Mouse (Mus musculus): ENCODE measurements around the gene Slc25a20.

The Slc25a20 gene

DNA sequence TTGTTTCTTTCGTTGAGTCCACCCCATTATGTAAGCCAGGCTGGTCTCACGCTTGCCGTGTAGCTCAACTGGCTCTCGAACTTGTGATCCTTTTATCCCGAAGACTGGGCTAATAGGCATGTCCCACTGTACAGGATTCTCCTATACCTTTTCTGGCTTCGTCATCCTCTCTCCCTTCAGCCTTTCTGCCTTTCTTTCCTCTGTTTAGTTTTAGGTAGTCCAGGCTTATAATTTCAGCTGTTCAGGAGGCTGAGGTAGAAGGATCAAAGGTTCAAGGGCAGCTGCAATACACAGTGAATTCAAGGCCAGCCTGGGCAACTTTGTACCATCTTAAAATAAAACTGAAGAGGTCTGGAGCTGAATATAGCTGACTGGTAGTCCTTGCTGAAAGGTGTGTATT lies 25.3 kb downstream of the Slc25a20 start:
- DNase-seq (ENCODE audit: low read depth) = no peak

GRCm38 (mm10) chr9:108687686-108688085 lies 25.8 kb downstream of the Slc25a20 start:
- no peak for DNase-seq (ENCODE audit: low read depth)

GRCm38 (mm10) chr9:108688451-108688850 lies 26.6 kb downstream of the Slc25a20 start:
- no peak for DNase-seq (ENCODE audit: low read depth)

DNA sequence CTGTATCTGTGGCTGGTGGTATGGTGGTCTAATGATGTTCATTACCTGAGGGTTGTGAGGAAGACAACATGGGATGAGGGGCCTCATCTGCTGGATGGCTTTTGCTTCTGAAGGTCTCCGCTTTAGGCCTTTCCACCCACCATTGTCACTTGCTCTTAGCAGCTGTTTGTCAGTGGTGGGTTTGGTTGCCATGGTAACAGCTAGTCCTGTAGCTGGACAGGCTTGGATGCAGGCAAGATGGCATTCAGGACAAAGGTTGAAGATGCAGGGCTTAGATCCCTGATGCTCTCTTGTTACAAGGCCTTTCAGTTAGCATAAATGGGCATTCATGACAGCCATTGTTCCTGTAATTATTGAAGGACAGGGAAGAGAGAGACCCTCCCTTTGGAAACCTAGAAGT lies 27.2 kb downstream of the Slc25a20 start, which contains the start of gene Prkar2a:
Gene Prkar2a, plus strand, starts transcription at position 209 of the 400 bp plus-strand sequence.
- no peak for DNase-seq (ENCODE audit: low read depth)

- DNase-seq (ENCODE audit: low read depth) = no peak
Observed at GRCm38 (mm10) chr9:108689993-108690392, 28.1 kb downstream of the Slc25a20 start.

DNA sequence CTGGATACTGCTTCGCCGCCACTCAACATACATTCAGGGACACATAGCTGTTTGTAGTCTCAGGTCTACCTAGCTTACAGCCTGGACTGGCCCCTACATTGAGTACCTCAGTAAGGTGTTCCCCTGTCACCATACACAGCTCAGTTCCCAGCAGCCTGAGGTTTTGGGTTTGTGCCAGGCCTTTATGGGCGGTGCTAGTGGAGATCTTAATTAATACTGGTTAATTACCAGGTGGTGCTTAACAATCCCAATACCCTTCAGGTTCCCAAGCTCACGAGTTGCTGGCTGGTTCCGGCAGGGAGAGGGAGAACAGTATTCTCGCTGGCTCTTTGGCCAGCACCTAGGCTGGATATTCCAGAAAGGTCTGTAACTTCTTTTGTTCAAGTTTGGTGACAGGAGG lies 29.0 kb downstream of the Slc25a20 start:
- DNase-seq (ENCODE audit: low read depth) = no peak

GRCm38 (mm10) chr9:108691371-108691770 lies 29.5 kb downstream of the Slc25a20 start:
- DNase-seq (ENCODE audit: low read depth) = no peak

DNA sequence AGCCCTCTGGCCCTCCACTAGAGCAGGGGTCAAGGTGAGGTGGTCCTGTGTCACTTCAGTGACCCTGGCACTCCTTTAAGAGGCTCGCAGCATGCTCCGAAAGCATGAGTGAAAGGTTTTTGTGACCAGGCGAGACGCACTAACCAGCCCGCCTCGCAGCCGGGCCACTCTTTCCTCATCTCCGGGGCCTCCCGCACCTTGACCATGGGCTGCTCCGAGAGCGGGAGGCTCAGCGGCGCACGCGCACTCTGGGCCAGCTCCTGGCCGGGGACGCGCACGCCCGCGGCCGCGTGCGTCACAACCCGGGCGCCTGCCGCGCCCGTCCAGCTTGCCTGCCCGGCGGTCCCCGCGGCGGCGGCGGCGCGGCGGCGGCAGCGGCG lies 29.9 kb downstream of the Slc25a20 start:
- peak; percentile 50 for DNase-seq (ENCODE audit: low read depth)

DNA sequence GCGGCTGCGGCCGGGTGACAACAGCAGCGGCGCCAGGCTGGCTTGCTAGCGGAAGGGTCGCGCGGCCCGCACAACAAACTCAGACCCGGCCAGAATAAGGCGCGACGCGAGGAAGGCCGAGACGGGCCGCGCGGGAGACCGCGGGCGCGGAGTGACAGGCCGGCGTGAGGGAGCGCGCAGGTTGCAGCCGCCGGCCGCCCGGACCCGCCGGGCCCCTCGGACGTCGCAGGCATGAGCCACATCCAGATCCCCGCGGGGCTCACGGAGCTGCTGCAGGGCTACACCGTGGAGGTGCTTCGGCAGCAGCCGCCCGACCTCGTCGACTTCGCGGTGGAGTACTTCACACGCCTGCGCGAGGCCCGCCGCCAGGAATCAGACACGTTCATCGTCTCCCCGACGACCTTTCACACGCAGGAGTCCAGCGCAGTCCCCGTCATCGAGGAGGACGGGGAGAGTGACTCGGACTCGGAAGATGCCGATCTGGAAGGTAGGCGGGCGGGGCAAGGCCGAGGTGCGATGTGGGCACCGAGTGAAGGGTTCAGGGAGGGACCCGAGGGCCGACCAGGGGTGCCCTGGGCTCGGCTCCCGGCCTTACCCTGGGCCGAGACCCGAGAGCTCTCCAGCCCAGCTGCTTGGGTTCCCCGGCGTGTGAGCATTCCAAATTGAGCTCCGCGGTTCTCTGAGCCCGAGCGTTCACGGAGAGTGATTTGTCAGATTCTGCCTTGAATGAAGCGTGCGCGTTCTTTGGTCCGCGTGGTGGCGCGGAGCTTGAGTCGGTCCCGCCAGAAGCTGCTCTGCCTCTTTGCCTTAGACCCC lies 30.5 kb downstream of the Slc25a20 start:
- DNase-seq (ENCODE audit: low read depth) = no peak

- no peak for DNase-seq (ENCODE audit: low read depth)
Observed at GRCm38 (mm10) chr9:108693946-108694345, 32.1 kb downstream of the Slc25a20 start.

GRCm38 (mm10) chr9:108694533-108694932 lies 32.6 kb downstream of the Slc25a20 start:
- DNase-seq (ENCODE audit: low read depth) = no peak

- DNase-seq (ENCODE audit: low read depth) = no peak
Observed at GRCm38 (mm10) chr9:108702476-108702875, 40.6 kb downstream of the Slc25a20 start.

DNA sequence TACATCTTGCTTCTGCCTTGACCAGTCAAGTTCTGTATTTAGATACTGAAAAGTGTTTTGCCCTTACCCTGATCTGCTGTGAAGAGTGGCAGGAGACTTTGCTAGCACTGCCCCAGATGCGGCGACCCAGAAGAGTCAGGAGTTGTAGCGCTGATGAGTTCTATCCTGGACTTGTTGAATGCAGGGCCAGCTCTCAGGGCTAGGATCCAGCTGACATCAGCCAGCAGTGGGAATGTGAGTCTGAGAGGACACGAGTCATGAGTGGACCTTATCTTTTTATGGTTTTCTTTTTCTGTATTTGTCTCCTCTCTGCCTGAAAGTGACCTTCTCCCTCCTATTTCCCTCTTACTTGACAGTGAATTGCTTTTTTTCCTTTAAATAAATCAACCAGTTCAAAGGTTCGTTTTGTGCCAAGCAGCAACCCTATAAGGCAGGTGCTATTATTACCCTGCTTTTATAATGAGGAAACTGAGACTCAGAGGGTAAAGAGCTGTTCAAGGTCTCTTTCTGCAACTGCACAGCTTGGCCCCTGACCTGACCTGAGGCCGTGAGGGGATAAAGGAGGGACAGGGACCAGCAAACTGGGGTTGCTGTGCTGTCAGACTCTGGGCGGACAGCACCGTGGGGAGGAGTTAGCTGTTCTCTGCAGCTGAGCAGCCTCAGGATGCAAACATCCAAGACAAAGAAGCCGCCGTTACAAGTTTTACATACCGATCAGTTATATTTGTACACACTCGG lies 41.7 kb downstream of the Slc25a20 start:
- no peak for DNase-seq (ENCODE audit: low read depth)

- DNase-seq (ENCODE audit: low read depth) = no peak
Observed at GRCm38 (mm10) chr9:108704591-108704990, 42.7 kb downstream of the Slc25a20 start.

DNA sequence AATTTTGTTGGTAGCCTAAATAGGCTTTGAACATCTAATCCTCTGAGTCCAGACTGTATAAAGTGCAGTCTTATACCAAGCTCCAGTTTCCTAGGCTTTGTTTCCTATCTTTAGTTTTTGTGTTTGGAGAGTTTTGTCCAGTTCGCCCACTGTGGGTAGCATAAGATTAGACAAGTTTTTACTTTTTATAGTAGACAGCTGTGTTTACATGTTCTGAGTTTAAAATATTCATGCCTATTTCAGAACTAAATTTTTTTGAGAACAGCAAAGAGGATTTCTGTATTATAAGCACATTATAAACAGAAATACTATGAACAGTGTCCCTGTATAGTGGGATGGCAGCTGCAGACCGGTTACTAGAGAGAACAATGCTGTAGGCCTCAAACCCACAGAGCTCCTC lies 45.3 kb downstream of the Slc25a20 start:
- no peak for DNase-seq (ENCODE audit: low read depth)

DNA sequence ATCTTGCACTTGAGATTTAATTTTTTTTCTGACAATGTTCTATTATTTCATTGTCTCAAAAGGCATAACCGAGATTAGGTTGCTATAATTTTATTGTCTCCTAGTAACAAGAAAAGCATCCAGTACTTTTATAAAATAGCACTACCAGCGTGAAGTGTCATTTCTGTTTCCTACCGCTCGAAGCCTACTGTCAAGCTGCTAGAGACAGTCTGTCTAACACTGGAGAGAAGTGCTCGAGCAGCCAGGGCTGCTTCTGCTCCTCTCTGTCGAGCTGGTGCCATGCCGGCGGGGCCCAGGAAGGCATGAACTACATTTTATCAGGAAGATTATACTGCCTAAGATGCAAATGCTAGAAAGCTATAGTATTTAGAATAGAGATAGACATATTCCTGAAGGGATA lies 46.9 kb downstream of the Slc25a20 start:
- DNase-seq (ENCODE audit: low read depth) = no peak

DNA sequence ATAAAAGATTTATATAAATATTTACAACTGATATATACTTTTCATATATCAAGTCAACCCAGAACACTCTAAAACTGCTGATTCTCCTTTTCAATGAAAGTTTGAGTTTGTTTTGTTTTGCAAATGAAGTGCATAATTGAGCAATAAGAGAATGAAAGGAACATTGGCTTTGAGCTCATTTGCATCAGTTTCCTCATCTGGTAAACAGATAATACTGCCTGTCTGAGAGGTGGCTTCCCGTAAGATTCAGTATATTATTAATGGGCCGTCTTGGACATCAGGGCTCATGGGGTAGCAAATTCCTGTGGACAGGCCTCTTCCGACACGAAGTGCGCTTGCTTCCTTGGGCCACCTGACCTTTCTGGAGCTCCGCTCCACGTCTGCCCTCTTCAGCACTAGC lies 48.9 kb downstream of the Slc25a20 start:
- no peak for DNase-seq (ENCODE audit: low read depth)

DNA sequence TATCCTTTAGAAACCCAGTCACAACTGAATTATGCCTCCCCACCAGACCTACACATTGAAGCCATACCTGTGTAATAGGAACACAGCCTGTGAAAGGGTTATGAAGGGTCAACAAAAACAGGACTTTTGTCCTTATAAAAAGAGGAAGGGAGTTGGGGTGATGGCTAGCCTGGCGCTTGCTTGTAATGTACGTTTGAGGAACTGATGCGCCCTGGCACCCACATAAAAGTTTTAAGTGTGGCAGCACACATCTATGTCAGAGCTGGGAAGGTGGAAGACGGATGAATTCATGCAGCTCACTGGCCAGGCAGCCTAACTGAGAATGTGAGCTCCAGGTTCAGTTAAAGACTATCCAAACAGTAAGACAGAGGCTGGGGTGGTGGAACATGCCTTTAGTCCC lies 54.3 kb downstream of the Slc25a20 start:
- no peak for DNase-seq (ENCODE audit: low read depth)

DNA sequence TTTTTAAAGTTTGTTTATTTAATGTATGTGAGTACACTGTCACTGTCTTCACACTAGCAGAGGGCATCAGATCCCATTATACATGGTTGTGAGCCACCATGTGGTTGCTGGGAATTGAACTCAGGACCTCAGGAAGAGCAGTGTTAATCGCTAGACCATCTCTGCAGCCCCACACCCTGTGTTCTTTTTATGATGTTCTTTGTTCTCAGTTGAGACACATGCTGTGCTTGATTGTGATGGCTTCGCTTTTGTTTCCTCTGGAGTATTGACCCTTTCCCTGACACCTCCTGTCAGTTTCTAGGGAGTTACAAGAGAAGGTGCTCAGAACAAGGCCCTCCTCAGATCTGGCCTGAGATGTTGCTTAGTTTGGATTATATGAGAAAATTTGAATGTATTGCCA lies 61.9 kb downstream of the Slc25a20 start:
- DNase-seq (ENCODE audit: low read depth) = no peak

GRCm38 (mm10) chr9:108726116-108726515 lies 64.2 kb downstream of the Slc25a20 start:
- DNase-seq (ENCODE audit: low read depth) = no peak

DNA sequence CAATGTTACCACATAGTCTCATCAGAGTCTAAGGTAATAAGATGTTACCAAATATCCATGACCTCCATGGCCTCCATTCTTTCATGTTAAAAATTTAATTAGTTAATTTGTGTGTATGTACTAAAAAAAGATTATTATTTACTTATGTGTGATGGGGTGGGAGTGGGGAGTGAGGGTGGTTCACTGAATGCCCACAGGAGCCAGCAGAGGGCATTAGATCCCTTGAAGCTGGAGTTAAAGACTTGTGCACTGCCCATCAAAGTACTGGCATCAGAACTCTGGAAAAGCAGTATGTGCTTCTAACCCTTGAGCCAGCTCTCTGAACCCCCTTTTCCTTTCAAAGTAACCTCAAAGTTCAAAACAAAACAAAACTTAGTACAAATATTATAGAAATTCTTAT lies 67.2 kb downstream of the Slc25a20 start:
- no peak for DNase-seq (ENCODE audit: low read depth)

DNA sequence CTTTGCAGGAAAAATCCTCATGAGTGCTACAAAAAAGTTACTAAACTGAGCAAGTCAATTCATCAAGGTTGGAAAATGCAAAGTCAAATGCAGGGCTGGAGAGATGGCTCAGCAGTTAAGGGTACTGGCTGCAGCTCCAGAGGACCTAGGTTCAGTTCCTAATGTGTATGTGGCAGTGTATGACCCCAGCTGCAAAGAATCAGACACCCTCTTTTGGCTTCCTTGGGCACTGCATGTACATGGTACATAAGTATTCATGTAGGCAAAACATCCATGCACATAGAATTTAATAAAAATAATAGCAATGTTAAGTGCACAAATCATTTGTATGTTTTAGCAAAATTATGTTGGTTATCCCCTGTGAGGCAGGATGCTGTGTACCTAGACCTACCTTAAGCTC lies 70.6 kb downstream of the Slc25a20 start:
- no peak for DNase-seq (ENCODE audit: low read depth)
